Mouse (Mus musculus) kidney, embryonic 16.5 days (tissue): ENCODE results near the gene Jun. TPM values are rescaled to one million over a fixed set of nuclear protein-coding genes. Genes with fewer than 3 reads are reported as not detected.

Experiments
- ATAC-seq: fragments of 200-750 bp; cut with Nextera tagmentation; 2 replicates; pipeline ENCODE4 v1.8.0; 2017; ENCODE audit warnings: moderate TSS enrichment; ENCODE audit not compliant: low FRiP score, low TSS enrichment
- H3K27ac ChIP-seq: fragments of 300-500 bp; sonication (generic); 2 replicates; pipeline ENCODE4 v1.5.1; 2014; ENCODE audit warnings: low read length
- H3K27me3 ChIP-seq: fragments of 300-500 bp; sonication (generic); 2 replicates; pipeline ENCODE4 v1.6.1; 2014; ENCODE audit warnings: low read length, control low read depth, mixed read lengths; ENCODE audit not compliant: insufficient read depth
- H3K36me3 ChIP-seq: fragments of 300-500 bp; sonication (generic); 2 replicates; pipeline ENCODE4 v1.6.1; 2014; ENCODE audit warnings: low read length, control low read depth, mixed read lengths; ENCODE audit not compliant: insufficient read depth
- H3K4me1 ChIP-seq: fragments of 300-500 bp; sonication (generic); 2 replicates; pipeline ENCODE4 v1.6.1; 2014; ENCODE audit warnings: low read length, control low read depth, mixed read lengths; ENCODE audit not compliant: insufficient read depth
- H3K4me2 ChIP-seq: fragments of 300-500 bp; sonication (generic); replicated peaks from 2 replicates; pipeline ENCODE4 v1.6.1; 2014; ENCODE audit warnings: low read depth, low read length
- H3K4me3 ChIP-seq: fragments of 300-500 bp; sonication (generic); 2 replicates; pipeline ENCODE4 v1.5.1; 2014; ENCODE audit warnings: mild to moderate bottlenecking, low read length
- H3K9ac ChIP-seq: fragments of 300-500 bp; sonication (generic); replicated peaks from 2 replicates; pipeline ENCODE4 v1.6.1; 2014; ENCODE audit warnings: low read length
- H3K9me3 ChIP-seq: fragments of 300-500 bp; sonication (generic); 2 replicates; pipeline ENCODE4 v1.6.1; 2016; ENCODE audit warnings: low read length, control low read depth
- WGBS: fragments of 180-500 bp; shearing (Covaris S2); extraction: QIAGEN DNeasy Blood & Tissue Kit; methylation state at CpG from one replicate; pipeline ENCODE4 v1.1.7; 2014; 5-methylcytosine and 5-hydroxymethylcytosine counted together
- polyA plus RNA-seq: library from polyadenylated mRNA; unstranded; fragments of >200 nt; fragmentation: Nextera tagmentation; extraction: Ambion mirVana; gene quantifications from 2 replicates; pipeline ENCODE4 v1.2.1, GENCODE M21; 2015

The Jun gene
- polyA plus RNA-seq, 1 experiment from 2014 or later: 71.9 TPM

GRCm38 (mm10) chr4:95057264-95057663, 5.2 kb upstream of the Jun start:
- no peak for ATAC-seq
- H3K4me1 ChIP-seq: peaks cover 19% of the 10 kb centered on the region
- no peak overlapping the region for H3K27ac ChIP-seq
- no peak overlapping the region for H3K9ac ChIP-seq
- H3K9me3 ChIP-seq: no peaks in the 10 kb centered on the region
- no peak overlapping the region for H3K4me2 ChIP-seq
- H3K27me3 ChIP-seq: no peaks in the 10 kb centered on the region
- 71% methylated on average over 4 of the region's 4 CpGs for WGBS
- no peak overlapping the region for H3K4me3 ChIP-seq
- H3K36me3 ChIP-seq: no peaks in the 10 kb centered on the region

GRCm38 (mm10) chr4:95055276-95055675, 3.3 kb upstream of the Jun start:
- Histone ChIP-seq H3K4me2 (no peak overlapping the region), H3K36me3 (no peaks in the 10 kb centered on the region), H3K4me3 (no peak overlapping the region), H3K27ac (no peak overlapping the region), H3K9me3 (no peaks in the 10 kb centered on the region), H3K9ac (no peak overlapping the region), H3K27me3 (no peaks in the 10 kb centered on the region), H3K4me1 (peaks cover 19% of the 10 kb centered on the region)
- 75% methylated on average over 1 of the region's 1 CpGs for WGBS
- no peak for ATAC-seq

DNA sequence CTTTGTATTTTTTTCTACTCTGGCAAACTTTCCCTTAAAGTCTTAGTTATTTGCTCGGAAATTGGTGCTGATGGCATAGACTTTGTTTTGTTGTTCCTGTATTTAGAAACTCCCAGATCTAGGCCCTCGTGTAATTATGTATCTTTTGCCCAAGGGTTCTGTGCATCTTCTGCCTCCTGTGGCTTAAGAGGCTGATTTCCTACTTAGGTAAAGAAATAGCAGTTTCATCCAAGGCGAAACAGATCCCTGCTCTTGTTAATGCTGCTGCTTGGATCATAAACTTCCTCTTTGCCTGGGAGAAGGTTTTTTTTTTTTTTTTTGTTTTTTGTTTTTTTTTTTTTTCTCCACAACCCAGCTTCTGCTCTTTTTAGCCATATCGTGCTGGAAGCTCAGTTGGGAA, 2.3 kb upstream of the Jun start:
- H3K27me3 ChIP-seq: no peaks in the 10 kb centered on the region
- no peak for ATAC-seq
- no peaks in the 10 kb centered on the region for H3K36me3 ChIP-seq
- 19% methylated on average over 4 of the region's 4 CpGs for WGBS
- H3K9me3 ChIP-seq: no peaks in the 10 kb centered on the region
- peak overlapping the region; percentile 82 for H3K4me2 ChIP-seq
- peaks cover 20% of the 10 kb centered on the region for H3K4me1 ChIP-seq
- peak overlapping the region; percentile 45 for H3K9ac ChIP-seq
- H3K4me3 ChIP-seq: peak overlapping the region; percentile 79
- H3K27ac ChIP-seq: peak overlapping the region; percentile 100

DNA sequence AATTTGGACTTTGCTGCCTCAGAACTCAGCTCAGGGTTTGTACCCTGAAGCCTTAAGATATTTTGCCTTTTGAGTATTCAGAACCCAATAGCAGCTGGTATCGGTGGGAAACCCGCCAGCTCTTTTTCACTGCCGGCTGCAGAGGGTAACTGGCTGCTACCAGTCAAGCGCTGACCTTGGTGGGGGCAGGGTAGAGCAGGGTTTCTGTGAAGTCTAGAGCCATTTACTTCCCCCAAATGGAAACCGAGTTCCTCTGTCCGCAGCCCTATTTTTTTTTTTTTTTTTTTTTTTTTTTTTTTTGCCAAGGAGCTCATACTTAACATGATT, 1.7 kb upstream of the Jun start:
- H3K9ac ChIP-seq: peak overlapping the region; percentile 94
- peak overlapping the region; percentile 100 for H3K27ac ChIP-seq
- ATAC-seq: no peak
- H3K4me3 ChIP-seq: peak overlapping the region; percentile 79
- 0% methylated on average over 6 of the region's 6 CpGs for WGBS
- peaks cover 26% of the 10 kb centered on the region for H3K4me1 ChIP-seq
- no peaks in the 10 kb centered on the region for H3K36me3 ChIP-seq
- peak overlapping the region; percentile 82 for H3K4me2 ChIP-seq
- H3K27me3 ChIP-seq: no peaks in the 10 kb centered on the region
- no peaks in the 10 kb centered on the region for H3K9me3 ChIP-seq

GRCm38 (mm10) chr4:95053041-95053790, 1.2 kb upstream of the Jun start:
- under 1% methylated on average over 29 of the region's 29 CpGs for WGBS
- peak overlapping the region; percentile 100 for H3K27ac ChIP-seq
- H3K9me3 ChIP-seq: no peaks in the 10 kb centered on the region
- H3K36me3 ChIP-seq: no peaks in the 10 kb centered on the region
- H3K4me1 ChIP-seq: peaks cover 31% of the 10 kb centered on the region
- ATAC-seq: peak; percentile 77
- H3K4me2 ChIP-seq: peak overlapping the region; percentile 82
- no peaks in the 10 kb centered on the region for H3K27me3 ChIP-seq
- peak overlapping the region; percentile 79 for H3K4me3 ChIP-seq
- H3K9ac ChIP-seq: peak overlapping the region; percentile 94

- peak overlapping the region; percentile 79 for H3K4me3 ChIP-seq
- no peaks in the 10 kb centered on the region for H3K36me3 ChIP-seq
- WGBS: under 1% methylated on average over 54 of the region's 54 CpGs
- no peak for ATAC-seq
- H3K9me3 ChIP-seq: no peaks in the 10 kb centered on the region
- H3K4me2 ChIP-seq: peak overlapping the region; percentile 80
- peak overlapping the region; percentile 96 for H3K9ac ChIP-seq
- H3K4me1 ChIP-seq: peaks cover 35% of the 10 kb centered on the region
- no peaks in the 10 kb centered on the region for H3K27me3 ChIP-seq
- peak overlapping the region; percentile 99 for H3K27ac ChIP-seq
These were observed 631 bp downstream of the Jun start for GRCm38 (mm10) chr4:95051311-95051871.

DNA sequence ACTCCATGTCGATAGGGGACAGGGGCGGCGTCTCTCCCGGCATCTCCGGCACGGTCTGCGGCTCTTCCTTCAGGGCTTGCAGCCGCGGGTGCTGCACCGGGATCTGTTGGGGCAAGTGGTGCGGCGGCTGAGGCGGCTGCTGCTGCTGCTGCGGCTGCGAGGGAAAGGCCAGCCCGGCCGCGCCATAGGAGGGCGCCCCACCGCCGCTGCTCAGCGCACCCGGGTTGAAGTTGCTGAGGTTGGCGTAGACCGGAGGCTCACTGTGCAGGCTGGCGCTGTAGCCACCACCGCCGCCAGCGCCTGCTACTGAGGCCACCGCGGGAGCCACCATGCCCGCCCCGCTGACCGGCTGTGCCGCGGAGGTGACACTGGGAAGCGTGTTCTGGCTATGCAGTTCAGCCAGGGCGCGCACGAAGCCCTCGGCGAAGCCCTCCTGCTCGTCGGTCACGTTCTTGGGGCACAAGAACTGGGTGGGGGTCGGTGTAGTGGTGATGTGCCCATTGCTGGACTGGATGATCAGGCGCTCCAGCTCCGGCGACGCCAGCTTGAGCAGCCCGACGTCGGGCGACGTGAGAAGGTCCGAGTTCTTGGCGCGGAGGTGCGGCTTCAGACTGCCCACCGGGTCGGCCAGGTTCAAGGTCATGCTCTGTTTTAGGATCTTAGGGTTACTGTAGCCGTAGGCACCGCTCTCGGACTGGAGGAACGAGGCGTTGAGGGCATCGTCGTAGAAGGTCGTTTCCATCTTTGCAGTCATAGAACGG, 1.3 kb downstream of the Jun start:
- Histone ChIP-seq H3K9me3 (no peaks in the 10 kb centered on the region), H3K4me3 (peak overlapping the region; percentile 79), H3K4me1 (peaks cover 35% of the 10 kb centered on the region), H3K27me3 (no peaks in the 10 kb centered on the region), H3K36me3 (no peaks in the 10 kb centered on the region), H3K4me2 (peak overlapping the region; percentile 80), H3K27ac (peak overlapping the region; percentile 99), H3K9ac (peak overlapping the region; percentile 96)
- ATAC-seq: 0 out of 2 replicates have a peak, but pooled peaks have one; percentile 14
- WGBS: under 1% methylated on average over 69 of the region's 70 CpGs

- WGBS: under 1% methylated on average over 34 of the region's 34 CpGs
- H3K4me1 ChIP-seq: peaks cover 32% of the 10 kb centered on the region
- no peak for ATAC-seq
- H3K36me3 ChIP-seq: no peaks in the 10 kb centered on the region
- peak overlapping the region; percentile 80 for H3K4me2 ChIP-seq
- no peaks in the 10 kb centered on the region for H3K9me3 ChIP-seq
- H3K27ac ChIP-seq: peak overlapping the region; percentile 99
- peak overlapping the region; percentile 79 for H3K4me3 ChIP-seq
- peak overlapping the region; percentile 96 for H3K9ac ChIP-seq
- H3K27me3 ChIP-seq: no peaks in the 10 kb centered on the region
These were observed 2.0 kb downstream of the Jun start for GRCm38 (mm10) chr4:95049884-95050517.

DNA sequence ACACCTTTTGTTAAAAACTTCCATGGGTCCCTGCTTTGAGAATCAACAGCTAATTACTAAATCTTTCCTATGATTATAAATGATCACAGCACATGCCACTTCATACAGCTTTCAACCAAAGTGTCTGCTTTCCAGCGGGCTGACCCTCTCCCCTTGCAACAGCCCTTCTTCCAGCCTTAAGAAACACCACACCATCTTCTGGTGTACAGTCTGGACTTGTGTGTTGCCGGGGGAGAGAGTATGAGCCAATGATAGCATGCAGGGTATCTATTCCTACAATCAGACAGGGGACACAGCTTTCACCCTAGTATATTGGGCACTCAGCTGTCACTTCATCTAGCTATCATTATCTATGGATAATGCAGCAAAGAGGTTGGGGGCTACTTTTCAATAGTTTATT, 2.9 kb downstream of the Jun start:
- peak overlapping the region; percentile 79 for H3K4me3 ChIP-seq
- no peaks in the 10 kb centered on the region for H3K27me3 ChIP-seq
- peaks cover 23% of the 10 kb centered on the region for H3K4me1 ChIP-seq
- no peak overlapping the region for H3K27ac ChIP-seq
- no peaks in the 10 kb centered on the region for H3K36me3 ChIP-seq
- H3K9ac ChIP-seq: peak overlapping the region; percentile 51; the same call in 1 of the 2 replicates
- H3K9me3 ChIP-seq: no peaks in the 10 kb centered on the region
- WGBS: 45% methylated on average over 2 of the region's 2 CpGs
- ATAC-seq: no peak
- peak overlapping the region; percentile 80 for H3K4me2 ChIP-seq
